Mouse (Mus musculus) brain, adult 2 months (tissue): ENCODE measurements around the gene AW209491.

Experiments
- DNase-seq: peaks from one replicate; pipeline ENCODE4 v3.0.0; 2011; ENCODE audit warnings: low read depth, low spot score

Gene AW209491

GRCm38 (mm10) chr13:14629726-14630641 lies at the start of gene AW209491:
AW209491 (plus strand) TSS chr13:14630154.
- DNase-seq = peak; percentile 99

GRCm38 (mm10) chr13:14580392-14580791 lies 49.6 kb upstream of the AW209491 start:
- DNase-seq = peak; percentile 60

DNA sequence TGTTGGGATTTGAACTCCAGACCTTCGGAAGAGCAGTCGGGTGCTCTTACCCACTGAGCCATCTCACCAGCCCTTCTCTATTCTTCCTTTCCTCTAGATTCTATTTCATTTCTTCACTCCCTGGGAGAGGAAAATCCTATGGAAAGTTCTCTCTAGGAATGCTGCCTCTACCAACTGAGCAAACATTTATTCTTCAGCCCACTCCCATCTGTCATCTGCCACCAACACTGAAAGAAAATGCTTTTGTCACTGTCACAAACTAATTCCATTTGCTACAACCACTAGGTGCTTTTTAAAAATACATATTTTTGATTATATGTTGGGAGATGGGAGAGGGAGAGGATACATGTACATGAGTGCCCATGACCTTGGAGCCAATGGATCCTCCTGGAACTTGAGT lies 27.2 kb upstream of the AW209491 start:
- peak; percentile 52 for DNase-seq

GRCm38 (mm10) chr13:14607616-14608015 lies 22.3 kb upstream of the AW209491 start:
- peak; percentile 33 for DNase-seq

DNA sequence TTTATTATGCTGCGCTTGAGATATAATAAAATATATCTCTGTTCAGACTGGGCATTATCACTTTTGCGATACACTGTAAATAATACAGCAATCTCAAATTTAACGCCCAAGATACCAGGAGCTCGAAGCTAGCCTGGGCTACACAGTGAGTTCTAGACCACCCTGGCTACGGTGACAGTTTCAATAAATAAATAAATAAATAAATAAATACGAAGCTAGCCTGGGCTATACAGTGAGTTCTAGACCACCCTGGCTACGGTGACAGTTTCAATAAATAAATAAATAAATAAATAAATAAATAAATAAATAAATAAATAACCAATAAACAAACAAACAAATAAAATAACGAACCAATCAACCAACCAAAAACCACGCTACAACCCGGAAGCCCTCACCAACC lies 17.5 kb upstream of the AW209491 start:
- no peak for DNase-seq

- peak; percentile 99 for DNase-seq
These were observed 16.9 kb upstream of the AW209491 start, which contains the start of the genes Mrpl32 and Psma2 for GRCm38 (mm10) chr13:14612926-14613529. Mrpl32 (minus strand) TSS chr13:14613165. Psma2 (plus strand) TSS chr13:14613240.

GRCm38 (mm10) chr13:14613553-14613952 lies 16.4 kb upstream of the AW209491 start:
- no peak for DNase-seq

DNA sequence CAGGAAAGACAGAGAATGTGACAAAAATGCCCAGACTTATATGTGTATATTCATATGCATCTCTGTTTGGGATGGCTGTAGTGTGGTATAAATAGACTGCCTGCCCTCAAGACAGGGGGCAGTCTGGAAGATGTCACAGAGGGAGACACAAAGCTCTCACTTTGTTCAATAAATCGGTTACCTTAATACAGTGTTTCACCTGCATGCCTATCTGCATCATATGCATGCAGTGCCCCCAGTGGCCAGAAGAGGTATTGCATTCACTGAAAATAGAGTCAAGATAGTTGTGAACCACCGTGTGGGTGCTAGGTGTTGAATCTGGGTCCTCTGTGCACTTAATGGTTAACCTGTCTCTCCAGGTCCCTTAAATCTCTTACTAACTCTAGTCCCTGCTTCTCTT lies 11.2 kb upstream of the AW209491 start:
- peak; percentile 67 for DNase-seq

DNA sequence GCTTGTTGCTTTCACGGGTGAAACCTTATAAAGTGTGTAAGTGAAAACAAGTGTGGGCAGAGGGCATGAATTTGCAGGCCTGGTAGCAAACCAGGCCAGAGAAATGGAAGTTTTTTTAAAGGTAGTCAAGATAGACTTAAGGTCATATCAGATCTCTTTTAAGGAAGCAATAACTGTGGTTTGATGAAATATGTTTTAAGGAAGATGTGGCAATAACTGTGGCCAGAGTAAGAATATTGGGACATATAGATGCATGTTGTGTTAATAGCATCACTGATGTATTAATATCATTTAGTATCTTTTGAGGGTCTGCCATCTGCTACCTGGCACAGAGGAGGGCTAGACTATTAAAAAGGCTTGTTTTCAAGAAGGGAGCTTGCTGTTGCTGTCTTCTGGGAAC lies 10.0 kb downstream of the AW209491 start:
- no peak for DNase-seq

DNA sequence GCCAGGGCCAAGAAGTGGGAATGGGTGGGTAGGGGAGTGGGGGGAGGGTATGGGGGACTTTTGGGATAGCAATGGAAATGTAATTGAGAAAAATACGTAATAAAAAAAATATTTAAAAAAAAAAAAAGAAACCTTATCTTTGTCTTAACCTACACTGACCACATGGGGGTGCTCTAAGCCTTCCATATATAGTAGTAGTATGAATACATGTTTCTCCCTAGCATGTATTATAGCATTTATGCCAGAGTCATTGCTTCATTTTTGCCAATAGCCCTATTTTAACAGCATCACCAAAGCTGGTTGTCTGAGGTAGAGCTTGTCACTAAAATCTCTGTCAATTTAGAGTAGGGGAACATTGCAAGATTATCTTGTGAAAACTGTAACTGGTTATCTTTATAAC lies 19.3 kb downstream of the AW209491 start:
- DNase-seq = peak; percentile 56

DNA sequence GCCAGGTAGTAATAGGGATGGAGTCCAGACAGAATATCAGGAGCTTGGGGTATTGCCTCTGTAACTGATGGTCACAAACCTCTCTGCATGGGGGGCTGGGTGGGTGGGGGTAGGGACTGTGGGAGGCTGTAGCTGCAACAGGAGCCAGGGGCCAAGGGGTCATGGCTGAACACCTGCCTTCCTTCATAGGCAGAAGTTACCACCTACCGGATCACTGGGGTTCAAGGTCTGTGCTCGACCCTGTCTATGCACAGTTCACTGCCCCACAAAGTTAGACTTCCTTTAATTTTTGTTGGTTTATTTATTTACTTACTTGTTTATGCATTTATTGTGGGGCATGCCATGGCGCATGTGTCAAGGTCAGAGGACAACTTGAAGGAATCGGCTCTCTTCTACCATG lies 37.2 kb downstream of the AW209491 start:
- no peak for DNase-seq

DNA sequence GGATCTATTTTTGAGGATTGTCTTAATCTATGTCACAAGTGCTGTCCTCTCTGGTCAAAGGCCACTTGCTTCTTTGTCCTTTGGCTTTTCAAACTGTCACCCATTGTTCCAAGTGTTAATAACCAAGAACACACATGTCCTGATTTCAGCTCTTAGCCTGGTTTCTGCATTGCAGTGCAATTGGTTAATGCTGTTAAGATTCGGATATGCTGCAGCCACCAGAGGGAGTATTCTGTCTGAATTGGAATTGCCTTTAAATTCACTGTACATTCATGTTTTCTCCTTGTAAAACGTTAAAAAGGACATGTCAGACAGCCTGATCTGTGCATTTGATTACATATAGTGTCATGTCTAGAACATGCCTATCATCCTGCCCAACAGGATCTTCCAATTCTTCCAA lies 40.4 kb downstream of the AW209491 start:
- peak; percentile 73 for DNase-seq
